Mouse (Mus musculus): ENCODE data around the gene Magi3.

DNA sequence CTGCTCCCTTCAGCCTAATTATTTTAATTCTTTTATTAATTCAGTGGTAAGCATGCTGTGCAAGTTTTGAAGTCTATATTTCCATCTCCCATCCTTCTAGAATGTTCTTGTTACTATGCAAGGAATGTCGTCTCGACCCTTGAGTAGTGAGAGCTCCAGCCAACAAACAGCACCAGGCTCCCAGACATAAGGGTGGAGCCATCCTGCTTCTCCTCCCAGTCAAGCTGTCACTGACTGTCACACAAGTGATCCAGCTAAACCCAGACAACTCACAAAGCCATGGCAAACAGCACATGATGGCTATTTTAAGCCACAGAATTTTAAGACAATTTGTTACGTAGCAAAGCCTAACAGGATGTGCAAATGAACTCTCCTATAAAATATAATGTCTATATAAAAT lies 124.2 kb downstream of the Magi3 start:
- TF ChIP-seq POLR2A (IDR thresholded peaks at IDR 0.05; ENCODE audit: low read depth, low read length) (no peak), USF1 (IDR thresholded peaks at IDR 0.05; ENCODE audit: low read depth, low read length) (no peak), MAFK (IDR thresholded peaks at IDR 0.05; ENCODE audit: insufficient replicate concordance, low read length) (no peak), SMC3 (IDR thresholded peaks at IDR 0.05; ENCODE audit: low read depth, low read length) (no peak), PAX5 (IDR thresholded peaks at IDR 0.05; ENCODE audit: low read length) (no peak), CTCF (conservative IDR thresholded peaks at IDR 0.05 in 1 of 2, IDR thresholded peaks at IDR 0.05 in 1 of 2; ENCODE audit: low read depth in 2 of 2, low read length in 2 of 2) (no peak), HCFC1 (IDR thresholded peaks at IDR 0.05; ENCODE audit: low read depth, low read length) (no peak), ZNF384 (IDR thresholded peaks at IDR 0.05; ENCODE audit: low read depth, low read length) (no peak), USF2 (conservative IDR thresholded peaks at IDR 0.05; ENCODE audit: low read depth, low read length) (no peak), E2F4 (IDR thresholded peaks at IDR 0.05; ENCODE audit: insufficient replicate concordance, low read depth, low read length) (no peak), CHD1 (IDR thresholded peaks at IDR 0.05; ENCODE audit: low read depth, low read length) (no peak), SIN3A (IDR thresholded peaks at IDR 0.05; ENCODE audit: low read length) (no peak)
